Mouse (Mus musculus) mesoderm, embryonic 11.5 days (tissue): ENCODE data around the gene A630095N17Rik.

Experiments
- DNase-seq: peaks from one replicate; pipeline ENCODE4 v3.0.0-alpha.2; 2012; ENCODE audit warnings: low read depth, low spot score

A630095N17Rik gene

DNA sequence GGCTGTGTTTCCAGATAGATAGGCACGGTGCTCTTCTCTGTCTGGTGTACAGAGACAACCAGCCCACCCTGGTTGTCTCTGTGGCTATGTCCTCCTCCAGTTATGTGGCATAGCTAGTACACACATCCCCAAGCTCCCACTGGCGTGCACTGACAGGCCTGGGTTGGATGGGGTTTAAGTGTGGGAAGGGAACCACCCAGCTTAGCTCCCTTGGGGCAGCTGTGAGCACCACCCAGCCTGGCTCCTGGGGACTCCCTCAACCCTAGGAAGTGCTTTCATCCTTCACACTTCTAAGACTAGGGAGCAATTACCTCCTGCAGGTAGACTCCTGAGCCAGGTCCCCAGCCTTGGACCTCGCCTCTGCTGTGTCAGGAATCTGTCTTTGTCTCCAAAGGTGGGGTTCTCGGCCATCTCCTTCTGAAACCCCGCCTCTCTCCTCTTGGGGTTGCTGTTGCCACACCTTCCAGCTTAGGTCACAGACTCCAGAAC lies at the start of gene A630095N17Rik:
Gene A630095N17Rik, minus strand, starts transcription at position 439 of the 489 bp plus-strand sequence.
- no peak for DNase-seq

DNA sequence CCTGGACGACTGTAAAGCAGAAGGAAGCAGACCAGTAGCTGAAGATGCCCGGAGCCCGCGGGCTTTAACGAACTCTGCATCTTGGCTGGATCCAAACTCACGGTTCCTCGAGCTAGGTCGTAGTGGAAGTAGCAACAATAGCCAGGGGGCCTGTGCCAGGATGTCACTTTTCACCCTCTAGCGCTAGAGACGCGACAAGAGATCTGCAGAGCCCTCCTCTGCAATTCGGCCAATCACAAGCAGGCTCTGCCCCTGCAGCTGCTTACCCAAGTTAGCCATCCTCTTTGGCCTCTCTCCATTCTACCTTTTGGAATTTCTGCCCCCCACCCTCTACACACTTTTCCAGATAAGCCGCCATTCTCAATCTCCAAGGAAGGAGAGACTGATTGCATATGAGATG lies 46.3 kb upstream of the A630095N17Rik start, which contains the start of gene Resp18:
Gene Resp18, minus strand, starts transcription at position 188 of the 400 bp plus-strand sequence.
- no peak for DNase-seq

DNA sequence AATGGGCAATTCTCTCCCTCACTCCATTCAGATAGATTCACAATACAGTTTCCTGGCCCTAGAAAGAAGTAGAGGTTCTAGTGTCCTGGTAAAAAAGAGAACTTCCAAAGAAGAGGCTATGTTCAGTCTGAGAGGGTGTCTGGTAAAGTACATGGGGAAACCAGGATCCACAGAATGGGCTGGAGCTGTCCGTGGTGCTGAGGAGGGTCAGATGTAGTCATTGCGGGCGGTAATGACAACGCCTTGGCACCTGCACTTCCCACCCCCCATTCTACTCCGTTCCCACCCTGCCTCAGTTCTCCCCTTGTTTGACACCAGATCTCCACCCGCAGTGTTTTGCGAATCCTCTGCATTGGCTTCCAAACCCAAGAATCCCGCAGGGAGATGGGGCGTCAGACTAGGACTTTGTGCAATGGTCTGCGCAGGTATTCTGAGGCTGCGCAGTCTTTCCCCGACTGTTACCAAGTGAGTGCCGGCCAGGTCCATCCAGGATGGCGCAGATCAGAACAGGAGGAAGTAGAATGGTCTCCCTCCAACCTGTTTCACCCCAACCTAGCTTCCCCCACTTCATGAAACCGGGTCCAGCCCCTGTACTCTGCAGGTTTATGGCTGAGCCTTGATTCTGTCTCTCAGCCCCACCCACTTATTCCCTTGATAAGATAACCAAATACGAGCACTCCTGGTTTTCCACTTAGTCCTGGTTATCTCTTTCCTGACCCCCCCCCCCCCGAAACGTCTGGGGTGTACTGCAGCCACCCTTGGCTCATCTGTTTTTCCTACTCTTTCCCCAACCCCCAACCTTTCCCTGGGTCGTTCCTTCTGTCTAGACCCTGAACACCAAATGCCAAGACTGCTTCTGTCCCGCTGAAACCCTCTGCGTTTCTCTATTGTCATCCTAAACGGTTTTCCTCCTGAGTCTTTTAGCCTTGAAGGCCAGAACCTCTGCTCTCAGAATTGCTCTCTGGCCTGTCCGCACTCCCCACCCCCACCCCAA lies 45.6 kb upstream of the A630095N17Rik start:
- DNase-seq, result peak; percentile 73

DNA sequence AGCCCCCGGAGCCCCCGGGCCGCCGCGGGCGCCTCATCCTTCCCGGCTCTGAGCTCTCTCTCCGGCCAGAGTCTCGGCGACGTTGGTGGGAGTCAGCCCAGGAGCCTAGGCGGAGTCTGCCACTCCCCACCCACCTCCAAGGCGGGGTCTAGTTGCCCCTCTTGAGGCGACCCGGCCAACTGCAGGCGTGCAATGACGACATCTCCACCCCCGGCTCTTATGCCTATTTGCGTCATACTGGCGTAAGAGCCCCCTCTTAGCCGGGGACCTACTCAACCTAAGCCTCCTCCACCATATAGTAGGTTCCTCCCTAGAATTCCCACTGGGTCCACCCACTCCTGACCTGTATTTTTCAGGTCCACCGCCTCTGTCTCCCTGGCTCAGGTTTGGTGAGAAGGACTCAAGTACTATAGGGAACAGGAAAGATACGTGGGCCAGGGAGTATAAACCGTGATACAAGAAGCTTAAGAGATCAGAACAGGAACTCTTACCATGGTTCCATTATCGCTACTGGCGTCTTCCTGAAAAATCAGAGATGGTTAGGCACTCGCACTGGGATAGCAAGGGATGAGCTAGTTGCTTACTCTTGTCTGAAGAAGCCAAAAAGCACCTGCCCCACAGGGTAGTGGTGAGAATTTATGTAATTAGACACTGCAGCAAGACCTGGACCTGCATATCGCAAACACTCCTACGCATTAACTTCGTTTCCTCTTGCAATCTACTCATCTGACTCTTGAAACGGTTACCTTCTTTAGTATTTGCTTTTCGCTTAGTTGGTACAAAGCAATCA lies 32.4 kb upstream of the A630095N17Rik start, which contains the start of gene Ptprn:
Gene Ptprn, minus strand, starts transcription at position 412 of the 790 bp plus-strand sequence.
- DNase-seq, result no peak

DNA sequence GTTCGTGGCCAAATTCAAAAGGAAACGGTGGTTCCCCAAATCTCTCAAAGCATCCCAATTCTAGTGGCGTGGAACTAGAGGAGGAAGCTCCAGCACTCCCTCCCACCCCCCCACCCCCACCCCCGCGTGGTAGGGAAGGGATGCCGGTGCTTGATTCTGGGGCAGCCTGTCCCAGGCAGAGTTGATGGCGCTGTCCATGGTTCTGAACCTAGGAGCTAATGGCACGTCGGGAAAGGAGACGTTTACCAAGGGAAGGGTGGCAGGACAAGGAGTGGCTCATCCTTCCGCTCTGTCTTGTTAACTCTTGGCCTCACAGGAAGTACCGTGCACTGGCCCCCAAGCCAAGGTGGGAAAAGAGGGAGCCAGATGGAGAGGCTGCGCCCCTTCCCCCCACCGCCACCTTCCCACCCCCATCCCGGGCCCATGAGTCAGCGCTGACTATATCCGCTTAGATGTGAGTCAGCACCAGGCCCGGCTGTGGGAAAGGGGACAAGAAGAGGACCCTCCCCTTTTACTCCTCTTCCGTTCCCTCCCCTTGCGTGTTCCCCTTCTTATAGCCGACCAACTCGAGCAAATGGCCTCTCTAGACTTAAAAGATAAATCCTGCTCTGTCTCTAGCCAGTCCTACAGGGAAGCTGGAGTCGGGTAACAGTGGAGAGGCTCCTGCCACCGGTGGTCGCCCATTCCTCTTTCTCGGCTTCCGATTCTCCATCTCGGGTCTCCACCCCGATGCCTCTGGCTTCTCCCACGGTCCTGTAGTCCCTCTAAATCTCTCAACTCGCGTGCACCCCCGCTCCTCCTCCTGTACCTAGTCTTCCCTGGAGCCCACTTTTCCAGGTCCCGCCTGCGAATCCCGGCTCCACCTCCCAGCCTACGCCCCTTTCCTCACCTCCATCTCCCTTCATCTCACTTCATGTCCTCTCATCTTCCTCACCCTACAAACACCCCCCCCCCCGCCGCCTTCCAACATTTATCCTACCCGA lies 31.4 kb upstream of the A630095N17Rik start:
- DNase-seq, result peak; percentile 88

DNA sequence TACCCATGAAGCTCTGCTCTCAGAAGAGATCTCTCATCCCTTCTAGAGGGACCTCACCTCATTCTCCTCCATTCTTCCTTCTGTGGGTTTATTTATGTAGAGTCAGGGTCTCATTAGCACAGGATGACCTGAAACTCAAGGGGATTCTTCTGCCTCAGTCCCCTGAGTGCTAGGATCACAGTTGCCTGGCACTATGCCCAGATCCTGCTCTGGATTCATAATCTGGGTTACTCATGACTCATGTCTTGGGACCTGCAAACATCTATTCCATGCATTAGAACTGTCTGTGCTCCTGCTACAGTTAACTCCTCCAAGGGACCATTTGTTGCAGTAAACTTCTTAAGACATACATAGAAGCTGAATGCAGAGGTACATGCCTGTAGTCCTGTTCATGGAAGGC lies 29.4 kb upstream of the A630095N17Rik start:
- no peak for DNase-seq

DNA sequence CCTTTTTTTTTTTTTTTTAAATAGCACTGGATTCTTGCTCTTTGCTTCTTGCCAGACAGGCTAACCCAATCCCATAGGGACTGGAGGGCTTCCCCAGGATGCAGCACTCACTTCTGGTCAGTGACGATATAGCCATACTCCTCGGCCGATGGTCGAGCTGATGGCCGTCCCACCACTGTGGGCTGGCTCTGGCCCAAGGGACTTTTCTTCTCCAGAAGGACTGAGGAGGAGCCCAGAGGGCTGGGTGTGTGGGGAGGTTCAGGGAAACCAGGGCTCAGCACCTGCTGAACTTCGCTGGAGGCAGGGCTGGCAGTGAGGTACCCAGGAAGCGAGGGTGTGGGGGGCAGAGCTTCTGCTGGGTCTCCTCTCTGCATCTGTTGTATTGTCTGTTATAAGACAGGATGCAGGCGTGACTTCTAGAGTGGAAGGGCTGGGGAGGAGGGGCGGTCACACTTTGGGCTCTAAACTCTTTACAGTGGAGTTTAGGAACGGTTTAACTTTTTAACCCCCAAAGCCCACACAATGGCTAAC lies 23.7 kb upstream of the A630095N17Rik start:
- no peak for DNase-seq

DNA sequence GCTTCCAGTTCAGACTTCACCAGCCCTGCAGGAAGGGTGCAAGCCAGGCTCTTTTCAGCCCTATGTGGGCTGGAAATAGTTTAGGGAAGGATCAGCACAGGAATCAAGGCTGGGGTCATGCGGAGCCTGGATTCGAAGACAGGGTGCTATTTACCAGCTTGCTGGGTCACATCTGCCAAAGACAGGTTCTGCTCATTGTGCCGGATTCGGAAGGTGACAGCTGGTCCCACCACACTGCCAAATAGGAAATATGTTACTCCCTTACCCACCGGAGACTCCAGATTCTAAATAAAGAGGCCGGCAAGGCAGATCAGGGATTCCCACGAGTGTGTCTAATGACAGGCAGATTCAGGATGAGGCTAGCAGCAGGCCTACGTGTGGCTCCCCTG lies 22.7 kb upstream of the A630095N17Rik start:
- DNase-seq, result no peak

DNA sequence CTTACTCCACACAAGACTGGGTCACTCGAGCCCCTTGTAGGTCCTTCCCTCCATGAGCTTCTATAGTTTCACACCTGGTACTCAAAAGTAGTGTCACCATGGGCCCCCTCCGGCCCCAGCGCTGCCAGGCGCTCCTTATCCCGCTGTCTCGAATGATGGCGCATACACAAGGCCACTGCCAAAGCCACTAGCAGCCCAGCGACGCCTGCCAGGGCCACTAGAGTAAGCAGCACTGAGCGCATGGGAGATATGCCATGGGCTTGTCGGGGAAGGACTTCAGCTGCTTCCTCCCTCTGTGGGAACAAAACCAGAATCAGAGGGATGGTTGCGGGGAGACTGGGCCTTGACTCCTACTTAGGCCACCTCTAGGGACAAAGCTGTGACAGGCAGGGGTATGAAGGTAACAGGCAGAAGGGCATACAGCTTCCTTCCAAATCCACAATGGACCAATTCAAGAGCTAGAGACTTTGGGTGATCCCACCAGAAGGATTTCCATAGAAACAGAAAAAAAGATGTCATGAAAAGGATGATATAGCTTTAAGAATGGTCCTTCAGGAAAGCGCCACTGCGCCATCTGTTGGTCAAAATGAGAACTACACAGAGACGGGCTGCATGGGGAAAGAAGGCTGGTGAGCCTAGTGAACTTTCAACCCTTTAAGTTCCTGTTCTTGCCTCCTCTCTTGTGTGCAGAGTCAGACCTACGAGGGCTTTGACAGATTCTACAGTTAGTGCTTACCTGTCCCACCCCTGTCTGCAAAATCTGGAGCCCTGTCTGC lies 22.1 kb upstream of the A630095N17Rik start:
- DNase-seq, result peak; percentile 85

DNA sequence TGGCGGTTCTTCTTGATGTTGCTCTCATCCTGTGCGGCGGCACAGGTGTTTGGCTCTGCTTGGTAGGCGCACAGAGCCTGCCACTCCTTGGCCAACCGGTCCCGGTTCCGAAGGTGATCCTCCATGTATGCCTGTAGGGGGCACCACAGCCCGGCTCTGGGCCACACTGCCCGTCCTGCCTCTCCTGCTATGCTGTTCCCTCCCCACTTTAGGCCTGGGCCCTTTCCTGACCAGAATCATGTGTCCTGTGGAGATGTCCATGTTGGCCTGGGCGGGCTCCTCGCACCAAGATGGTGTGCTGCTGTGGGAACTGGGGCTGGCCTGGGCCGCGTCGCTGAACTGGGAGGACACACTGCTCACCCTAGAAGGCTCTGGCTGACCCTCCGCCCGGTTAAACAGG lies 21.1 kb upstream of the A630095N17Rik start:
- DNase-seq, result no peak

DNA sequence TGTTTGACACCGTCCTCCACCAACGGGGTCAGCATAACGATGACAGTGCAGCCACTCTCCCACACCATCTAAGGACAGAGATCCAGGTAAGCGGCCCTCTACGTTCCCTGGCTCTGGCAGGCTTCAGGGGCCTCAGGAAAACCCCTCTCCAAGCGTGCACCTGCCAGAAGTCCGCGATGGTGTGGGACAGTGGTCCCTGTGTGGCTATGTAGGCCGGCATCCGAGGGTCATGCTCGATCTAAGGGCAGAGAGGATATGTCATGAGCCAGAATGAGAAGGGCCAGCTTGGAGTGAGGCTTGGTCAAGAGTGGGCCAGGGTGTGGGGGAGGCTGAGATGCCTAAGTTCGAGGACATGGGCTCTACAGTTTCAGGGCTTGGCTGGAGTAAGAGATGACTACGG lies 20.4 kb upstream of the A630095N17Rik start:
- DNase-seq, result no peak

DNA sequence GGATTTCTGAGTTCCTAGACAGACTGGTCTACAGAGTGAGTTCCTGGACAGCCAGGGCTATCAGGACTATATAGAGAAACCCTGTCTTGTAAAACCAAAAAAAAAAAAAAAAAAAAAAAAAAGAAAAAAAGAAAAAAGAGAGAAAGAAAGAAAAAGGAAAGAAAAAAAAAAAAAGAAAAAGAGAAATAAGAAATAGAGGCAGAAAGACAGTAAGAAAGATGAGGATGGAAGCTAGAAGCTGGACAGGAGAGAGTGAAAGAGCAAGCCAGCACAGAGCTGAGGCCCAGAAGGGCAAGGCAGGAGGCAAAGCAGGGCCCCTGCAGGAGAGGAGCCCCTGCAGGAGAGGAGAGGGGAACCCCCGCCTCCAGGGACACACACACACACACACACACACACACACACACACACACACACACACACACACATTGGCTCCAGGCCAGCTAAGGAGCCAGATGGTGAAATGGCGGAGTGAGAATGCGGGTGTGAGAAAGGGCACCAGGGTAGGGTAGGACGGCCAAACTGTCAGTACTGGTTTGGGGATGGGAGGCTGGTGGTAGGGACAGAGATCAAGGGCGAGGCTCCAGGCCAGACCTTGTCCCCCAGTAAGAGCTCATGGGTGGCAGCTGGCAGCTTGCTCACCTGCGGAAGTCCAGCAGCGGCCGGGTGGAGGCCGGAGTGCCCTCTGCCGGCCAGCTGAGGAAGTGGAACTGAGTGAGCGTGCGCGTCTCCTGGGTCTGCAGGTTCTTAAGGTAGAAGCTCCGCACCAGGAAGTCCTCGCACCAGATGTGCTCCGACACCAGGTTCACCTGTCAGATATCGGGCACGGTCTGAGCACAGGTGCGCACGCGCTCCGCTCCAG lies 19.4 kb upstream of the A630095N17Rik start:
- DNase-seq, result peak; percentile 74

DNA sequence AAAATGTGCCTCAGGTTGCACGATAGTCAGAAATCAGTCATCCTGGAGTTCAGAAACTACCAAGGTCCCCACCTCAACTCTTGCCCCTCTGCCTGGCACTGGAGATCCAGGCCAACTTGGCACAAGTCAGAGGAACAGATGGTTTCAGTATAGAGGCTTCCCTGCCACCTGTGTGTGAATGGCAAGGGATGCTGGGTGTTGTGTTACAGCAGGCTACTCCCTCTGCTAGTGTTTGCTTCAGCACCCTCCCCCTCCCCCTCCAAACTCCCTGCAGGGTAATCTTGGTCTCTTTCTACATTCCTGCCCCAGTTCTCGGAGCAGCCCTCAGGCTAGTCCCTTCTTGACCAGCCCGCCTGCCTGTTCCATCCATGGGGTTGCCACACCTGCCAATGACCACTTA lies 18.6 kb upstream of the A630095N17Rik start:
- no peak for DNase-seq

DNA sequence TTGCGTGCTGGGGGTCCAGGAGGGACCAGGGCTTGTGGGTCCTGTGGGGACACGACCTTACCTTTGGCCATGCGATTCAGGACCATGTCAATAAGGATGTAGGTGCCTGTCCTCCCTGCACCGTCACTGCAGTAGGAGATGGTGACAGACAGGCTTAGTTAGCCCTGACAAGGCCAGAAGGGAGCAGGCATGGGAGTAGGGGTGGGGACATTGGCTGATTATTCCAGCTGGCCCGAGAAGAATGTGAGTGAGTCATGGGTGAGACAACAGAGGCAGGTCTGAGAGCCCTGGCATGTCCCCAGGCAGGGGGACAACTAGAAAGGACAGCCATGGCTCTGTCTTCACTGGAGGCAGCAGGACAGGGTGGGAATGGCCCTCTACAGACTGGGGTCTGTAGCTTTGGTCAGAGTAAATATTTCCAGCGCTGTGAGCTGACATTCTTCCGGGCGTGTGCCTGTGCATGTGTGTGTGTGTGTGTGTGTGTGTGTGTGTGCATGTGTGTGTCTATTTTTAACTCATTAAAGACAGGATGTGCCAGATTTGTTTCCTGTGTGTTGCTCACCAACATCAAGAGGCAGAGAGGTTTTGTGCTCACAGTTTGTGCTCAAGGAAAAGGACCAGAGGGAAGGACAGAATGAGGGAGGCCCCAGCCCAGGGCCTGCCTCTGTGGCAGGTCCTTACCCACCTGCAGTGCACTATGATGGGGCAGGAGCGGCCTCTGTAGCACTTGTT lies 16.3 kb upstream of the A630095N17Rik start:
- peak; percentile 26 for DNase-seq

DNA sequence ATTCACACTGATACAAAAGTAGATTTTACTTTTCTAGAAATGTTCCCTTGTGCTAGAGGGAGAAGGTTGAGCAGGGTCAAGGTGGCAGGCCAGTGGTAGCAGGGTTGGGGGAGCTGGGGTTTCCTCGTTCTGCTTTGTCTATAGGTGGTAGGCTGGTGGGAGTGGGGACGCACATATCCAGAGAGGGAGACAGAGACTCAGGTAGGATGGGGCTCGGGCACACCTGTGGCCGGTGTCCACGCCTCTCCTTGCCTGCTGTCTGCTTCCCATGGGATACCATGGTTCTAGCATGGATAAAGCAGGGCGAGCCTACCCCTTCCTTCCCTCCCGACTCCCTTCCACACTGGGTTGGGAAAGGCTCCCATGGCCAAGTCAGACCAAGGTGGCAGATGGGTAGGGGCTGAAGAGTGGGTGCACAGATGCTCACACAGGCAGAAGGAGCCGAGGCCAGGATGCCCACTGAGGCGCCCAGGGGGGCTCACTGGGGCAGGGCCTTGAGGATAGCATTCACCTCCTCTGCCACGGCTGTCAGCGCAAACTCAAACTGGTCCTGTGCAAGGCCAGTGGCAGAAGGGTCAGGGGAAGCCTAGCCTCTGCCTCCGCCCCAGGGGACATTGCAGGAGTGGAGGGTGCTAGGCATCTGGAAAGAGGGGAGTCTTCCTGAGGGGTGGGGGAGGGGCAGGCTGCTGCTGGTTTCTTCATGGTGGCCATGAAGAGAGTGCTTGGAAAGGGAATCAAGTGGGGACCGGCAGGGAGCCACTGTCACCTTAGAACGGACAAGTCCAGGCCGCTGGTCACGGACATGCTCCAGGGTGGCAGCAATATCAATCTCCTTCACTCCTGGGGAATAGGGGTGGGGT lies 15.4 kb upstream of the A630095N17Rik start:
- DNase-seq, result no peak

DNA sequence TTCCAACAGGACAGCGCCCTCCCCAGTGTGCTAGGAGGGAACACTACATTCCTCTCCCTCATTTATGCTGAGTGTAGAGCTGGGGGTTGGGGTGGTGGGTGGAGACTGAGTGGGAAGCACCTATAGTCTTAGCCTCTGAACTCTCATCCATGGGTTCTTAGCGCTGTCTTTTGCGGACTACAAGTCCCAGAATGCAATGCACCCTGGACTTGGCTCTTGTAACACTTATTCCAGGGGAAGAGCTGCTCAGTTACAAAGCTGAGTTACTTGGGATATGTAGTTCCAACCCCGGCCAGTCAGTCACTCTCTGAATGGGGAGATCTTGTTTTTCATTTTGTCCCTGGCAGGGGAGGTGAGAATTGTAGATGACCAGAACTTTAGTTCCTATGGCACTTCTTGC lies 12.9 kb upstream of the A630095N17Rik start:
- peak; percentile 60 for DNase-seq

DNA sequence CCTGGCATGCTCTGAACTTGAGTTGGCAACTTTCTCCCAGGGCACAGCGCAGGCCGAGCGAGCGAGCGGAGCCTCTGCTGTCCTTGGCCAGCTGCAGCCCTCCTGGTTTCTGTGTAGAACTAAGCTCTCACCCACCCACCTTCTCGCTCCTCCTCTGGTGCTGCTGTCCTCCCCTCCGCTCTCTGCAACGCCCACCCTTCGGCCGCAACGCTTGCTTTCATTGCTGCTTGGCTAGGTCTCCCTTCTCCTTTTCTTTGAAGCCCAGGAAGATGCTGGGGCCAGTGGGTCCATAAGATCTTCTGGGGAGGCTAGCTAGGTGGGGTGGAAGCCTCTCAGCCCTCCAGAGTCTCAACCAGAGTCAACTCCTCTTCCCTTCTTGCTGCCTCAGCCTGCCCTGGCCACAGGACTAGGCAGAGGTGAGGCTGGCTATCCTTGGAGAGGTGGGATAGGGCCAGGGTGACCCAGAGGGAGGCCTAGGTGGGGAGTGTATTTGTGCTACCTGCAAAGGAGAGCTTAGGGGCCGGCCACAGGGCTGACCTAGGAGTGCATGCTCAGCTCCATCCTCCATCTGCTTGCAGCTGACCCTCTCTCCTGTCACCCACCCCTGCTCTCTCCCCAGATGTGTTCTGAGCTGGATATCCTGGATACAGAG lies 12.4 kb upstream of the A630095N17Rik start:
- DNase-seq, result no peak
